Mouse (Mus musculus) kidney, embryonic 14.5 days (tissue): ENCODE results near the gene Grk4. TPM values are rescaled to one million over a fixed set of nuclear protein-coding genes. Genes with fewer than 3 reads are reported as not detected.

ENCODE experiments used
- ATAC-seq: fragments of 200-750 bp; cut with Nextera tagmentation; 2 replicates; pipeline ENCODE4 v1.8.0; 2017; ENCODE audit warnings: moderate number of reproducible peaks, mild to moderate bottlenecking, moderate TSS enrichment, moderate library complexity; ENCODE audit not compliant: low FRiP score, low TSS enrichment
- H3K27ac ChIP-seq: fragments of 300-500 bp; sonication (generic); 2 replicates; pipeline ENCODE4 v1.5.1; 2014; ENCODE audit warnings: low read depth, mild to moderate bottlenecking, low read length, moderate library complexity, mixed read lengths
- H3K27me3 ChIP-seq: fragments of 300-500 bp; sonication (generic); 2 replicates; pipeline ENCODE4 v1.6.1; 2014; ENCODE audit warnings: mild to moderate bottlenecking, low read length; ENCODE audit not compliant: control insufficient read depth, insufficient read depth
- H3K36me3 ChIP-seq: fragments of 300-500 bp; sonication (generic); 2 replicates; pipeline ENCODE4 v1.6.1; 2014; ENCODE audit warnings: low read length, mixed read lengths; ENCODE audit not compliant: control insufficient read depth, insufficient read depth
- H3K4me1 ChIP-seq: fragments of 300-500 bp; sonication (generic); 2 replicates; pipeline ENCODE4 v1.6.1; 2014; ENCODE audit warnings: low read length, mixed read lengths; ENCODE audit not compliant: control insufficient read depth, insufficient read depth
- H3K4me2 ChIP-seq: fragments of 300-500 bp; sonication (generic); replicated peaks from 2 replicates; pipeline ENCODE4 v1.6.1; 2014; ENCODE audit warnings: low read depth, mild to moderate bottlenecking, low read length
- H3K4me3 ChIP-seq: fragments of 300-500 bp; sonication (generic); 2 replicates; pipeline ENCODE4 v1.5.1; 2014; ENCODE audit warnings: mild to moderate bottlenecking, low read length
- H3K9ac ChIP-seq: fragments of 300-500 bp; sonication (generic); 2 replicates; pipeline ENCODE4 v1.6.1; 2014; ENCODE audit warnings: low read depth, mild to moderate bottlenecking, low read length, moderate library complexity
- H3K9me3 ChIP-seq: fragments of 300-500 bp; sonication (generic); 2 replicates; pipeline ENCODE4 v1.6.1; 2016; ENCODE audit warnings: low read length; ENCODE audit not compliant: control insufficient read depth
- WGBS: fragments of 180-500 bp; shearing (Covaris S2); extraction: QIAGEN DNeasy Blood & Tissue Kit; methylation state at CpG from one replicate; pipeline ENCODE4 v1.1.7; 2014; 5-methylcytosine and 5-hydroxymethylcytosine counted together
- microRNA counts: library from miRNA; unstranded; fragments of <30 nt; microRNA quantifications from one replicate; lab custom pipeline; 2017
- microRNA-seq: library from miRNA; unstranded; fragments of <30 nt; microRNA quantifications from one replicate; pipeline ENCODE4, GENCODE M21; 2016
- polyA plus RNA-seq: library from polyadenylated mRNA; unstranded; fragments of >200 nt; fragmentation: Nextera tagmentation; extraction: Ambion mirVana; gene quantifications from 2 replicates; pipeline ENCODE4 v1.2.1, GENCODE M21; 2014

Grk4 gene
- polyA plus RNA-seq, 1 experiment from 2014 or later, result 2.5 TPM

GRCm38 (mm10) chr5:34800292-34800953 is 140.2 kb downstream of the Grk4 start:
- Histone ChIP-seq H3K27me3 (no peaks in the 10 kb centered on the region), H3K9ac (no peak overlapping the region), H3K27ac (no peak overlapping the region), H3K4me2 (no peak overlapping the region), H3K4me1 (no peaks in the 10 kb centered on the region), H3K36me3 (peaks cover 44% of the 10 kb centered on the region), H3K9me3 (no peaks in the 10 kb centered on the region), H3K4me3 (no peak overlapping the region)
- 97% methylated on average over 5 of the region's 5 CpGs for WGBS
- ATAC-seq, result no peak

MicroRNAs encoded within 50 kb of the gene (microRNA counts, 519-probe panel; counts per million panel counts)
- not detected for microRNA mmu-miR-467g (lab: Ali Mortazavi, UCI)

Small RNAs within 50 kb of the gene (microRNA-seq; reads per million reads assigned to microRNA genes)
- gene Mir467g, result not detected

Other genes with a start within 250 kb of the Grk4 start
- gene Tnip2, start 146.4 kb upstream of the Grk4 start, polyA plus RNA-seq, result 10.8 and 16.1 TPM in 2 replicates
- gene Sh3bp2, start 134.5 kb upstream of the Grk4 start, polyA plus RNA-seq, result 9.0 and 11.1 TPM in 2 replicates
- gene Add1, start 86.7 kb upstream of the Grk4 start, polyA plus RNA-seq, result 124 and 183 TPM in 2 replicates
- gene Mfsd10, start 23.2 kb upstream of the Grk4 start, polyA plus RNA-seq, result 111 and 125 TPM in 2 replicates
- gene Nop14, start 231 bp upstream of the Grk4 start, polyA plus RNA-seq, result 25.4 and 30.4 TPM in 2 replicates
- gene Htt, start 101.4 kb downstream of the Grk4 start, polyA plus RNA-seq, result 15.9 and 21.4 TPM in 2 replicates
- 0.84 and 1.0 TPM in 2 replicates for gene Msantd1, start 247.6 kb downstream of the Grk4 start, polyA plus RNA-seq